Mouse (Mus musculus) E14TG2a.4 (cell line): ENCODE results near the gene Clmp.

ENCODE experiments used
- H3K27me3 ChIP-seq: 2 replicates; pipeline ENCODE4 v1.6.1; 2014; ENCODE audit warnings: low read length, control low read depth; ENCODE audit not compliant: insufficient read depth
- H3K36me3 ChIP-seq: 2 replicates; pipeline ENCODE4 v1.6.1; 2014; ENCODE audit warnings: low read length, control low read depth; ENCODE audit not compliant: insufficient read depth
- H3K4me1 ChIP-seq: replicated peaks from 2 replicates; pipeline ENCODE4 v1.6.1; 2014; ENCODE audit warnings: low read depth, low read length, control low read depth
- H3K4me3 ChIP-seq: replicated peaks from 2 replicates; pipeline ENCODE4 v1.5.1; 2014; ENCODE audit warnings: mild to moderate bottlenecking, low read length
- H3K9me3 ChIP-seq: 2 replicates; pipeline ENCODE4 v1.6.1; 2014; ENCODE audit warnings: low read length, control low read depth
- CTCF ChIP-seq: conservative IDR thresholded peaks from 2 replicates; pipeline ENCODE4 v1.5.1; 2014; ENCODE audit warnings: low read length
- NANOG ChIP-seq: IDR thresholded peaks from 2 replicates; pipeline ENCODE4 v1.6.1; 2014; ENCODE audit warnings: borderline replicate concordance, low read length, mixed read lengths
- POU5F1 ChIP-seq: IDR thresholded peaks from 2 replicates; pipeline ENCODE4 v1.6.1; 2014; ENCODE audit warnings: low read length, borderline replicate concordance

The Clmp gene

GRCm38 (mm10) chr9:40827366-40827765, 141.6 kb downstream of the Clmp start:
- peaks cover 4% of the 10 kb centered on the region; the same call in 1 of the 2 replicates for H3K27me3 ChIP-seq
- H3K4me3 ChIP-seq = no peak overlapping the region
- H3K4me1 ChIP-seq = peaks cover under 1% of the 10 kb centered on the region
- TF ChIP-seq NANOG = no peak
- TF ChIP-seq CTCF = no peak
- no peak for TF ChIP-seq POU5F1
- H3K36me3 ChIP-seq = no peaks in the 10 kb centered on the region
- no peaks in the 10 kb centered on the region for H3K9me3 ChIP-seq

GRCm38 (mm10) chr9:40834569-40834968, 148.8 kb downstream of the Clmp start:
- Histone ChIP-seq H3K36me3 (no peaks in the 10 kb centered on the region), H3K9me3 (no peaks in the 10 kb centered on the region), H3K4me3 (no peak overlapping the region), H3K27me3 (peaks cover 8% of the 10 kb centered on the region; the same call in 1 of the 2 replicates), H3K4me1 (0 out of 2 replicates have a peak, but pooled peaks cover 6% of the 10 kb centered on the region)
- TF ChIP-seq NANOG (no peak), CTCF (peak; percentile 80)
